Mouse (Mus musculus) CH12.LX (cell line): ENCODE measurements at regions not wholly inside any gene's neighbourhood (a gene's known extent, or its start where the extent isn't known, plus 50 kb on each side); places are given as distances from the start of the nearest gene placed in this dataset.

Source experiments
- CTCF ChIP-seq, 2 experiments: IDR thresholded peaks in 1 of 2; conservative IDR thresholded peaks in 1 of 2; 2 replicates each; pipeline ENCODE4 v1.5.1; 2011 to 2012; ENCODE audit warnings: low read depth in 2 of 2, low read length in 2 of 2, improper control_type of control experiment in 1 of 2, inconsistent platforms in 1 of 2, mild to moderate bottlenecking in 1 of 2, moderate library complexity in 1 of 2
- E2F4 ChIP-seq: IDR thresholded peaks from 2 replicates; pipeline ENCODE4 v1.6.1; 2011; ENCODE audit warnings: low read depth, low read length, improper control_type of control experiment; ENCODE audit not compliant: insufficient replicate concordance
- EP300 ChIP-seq: IDR thresholded peaks from 2 replicates; pipeline ENCODE4 v1.6.1; 2011; ENCODE audit warnings: low read length, improper control_type of control experiment
- ETS1 ChIP-seq: conservative IDR thresholded peaks from 2 replicates; pipeline ENCODE4 v1.6.1; 2012; ENCODE audit warnings: low read depth, mild to moderate bottlenecking, inconsistent platforms, low read length, improper control_type of control experiment, moderate library complexity
- KAT2A ChIP-seq: IDR thresholded peaks from 2 replicates; pipeline ENCODE4 v1.6.1; 2012; ENCODE audit warnings: low read length, improper control_type of control experiment, inconsistent platforms; ENCODE audit not compliant: insufficient replicate concordance
- MAX ChIP-seq: IDR thresholded peaks from 2 replicates; pipeline ENCODE4 v1.6.1; 2011; ENCODE audit warnings: low read length, improper control_type of control experiment
- MAZ ChIP-seq: IDR thresholded peaks from 2 replicates; pipeline ENCODE4 v1.6.1; 2012; ENCODE audit warnings: low read depth, mild to moderate bottlenecking, inconsistent platforms, low read length, improper control_type of control experiment, moderate library complexity
- NRF1 ChIP-seq: IDR thresholded peaks from 2 replicates; pipeline ENCODE4 v1.6.1; 2014; ENCODE audit warnings: low read depth, mild to moderate bottlenecking, inconsistent platforms, low read length, improper control_type of control experiment, moderate library complexity
- PAX5 ChIP-seq: IDR thresholded peaks from 2 replicates; pipeline ENCODE4 v1.6.1; 2012; ENCODE audit warnings: low read length, inconsistent platforms, mixed read lengths
- POLR2A ChIP-seq: IDR thresholded peaks from 2 replicates; pipeline ENCODE4 v1.6.1; 2011; ENCODE audit warnings: low read depth, mild to moderate bottlenecking, improper control_type of control experiment, low read length
- RCOR1 ChIP-seq: conservative IDR thresholded peaks from 2 replicates; pipeline ENCODE4 v1.6.1; 2012; ENCODE audit warnings: low read depth, mild to moderate bottlenecking, inconsistent platforms, low read length, improper control_type of control experiment
- SMC3 ChIP-seq: IDR thresholded peaks from 2 replicates; pipeline ENCODE4 v1.6.1; 2011; ENCODE audit warnings: low read depth, low read length, improper control_type of control experiment
- ZMIZ1 ChIP-seq: IDR thresholded peaks from 2 replicates; pipeline ENCODE4 v1.6.1; 2012; ENCODE audit warnings: low read depth, mild to moderate bottlenecking, inconsistent platforms, low read length, improper control_type of control experiment

GRCm38 (mm10) chr5:120312299-120312698 lies 119.2 kb upstream of the Lhx5 start:
- TF ChIP-seq CTCF (conservative IDR thresholded peaks at IDR 0.05 in 1 of 2, IDR thresholded peaks at IDR 0.05 in 1 of 2; ENCODE audit: low read depth in 2 of 2, low read length in 2 of 2) (peak; percentile 44 to 63), POLR2A (no peak), EP300 (no peak), MAX (no peak), KAT2A (no peak), NRF1 (no peak), PAX5 (no peak), SMC3 (no peak; the same call in 1 of the 2 replicates), MAZ (no peak), E2F4 (no peak), ETS1 (no peak), ZMIZ1 (no peak), RCOR1 (no peak)
